Mouse (Mus musculus) frontal cortex, postnatal 14 days (tissue): ENCODE measurements around the gene Pld4.

ENCODE experiments used
- DNase-seq, 2 experiments: peaks; one replicate each; pipeline ENCODE4 v3.0.0; 2022; ENCODE audit warnings: low spot score in 2 of 2

The Pld4 gene

GRCm38 (mm10) chr12:112766586-112766985 lies 6.1 kb downstream of the Pld4 start:
- DNase-seq: no peak

- DNase-seq: no peak
These were observed 6.8 kb downstream of the Pld4 start for GRCm38 (mm10) chr12:112767036-112767890.

- no peak for DNase-seq
These were observed 7.7 kb downstream of the Pld4 start for GRCm38 (mm10) chr12:112768166-112768565.

GRCm38 (mm10) chr12:112769031-112769430 lies 8.6 kb downstream of the Pld4 start:
- DNase-seq: peak in 1 of 2 experiments; percentile 6

GRCm38 (mm10) chr12:112769751-112770150 lies 9.3 kb downstream of the Pld4 start:
- DNase-seq: no peak

GRCm38 (mm10) chr12:112770396-112770795 lies 9.9 kb downstream of the Pld4 start:
- no peak for DNase-seq

GRCm38 (mm10) chr12:112772306-112772705 lies 11.9 kb downstream of the Pld4 start:
- DNase-seq: no peak

GRCm38 (mm10) chr12:112773366-112773765 lies 12.9 kb downstream of the Pld4 start:
- no peak for DNase-seq

- DNase-seq: no peak
These were observed 13.6 kb downstream of the Pld4 start for GRCm38 (mm10) chr12:112774026-112774425.

- no peak for DNase-seq
These were observed 14.0 kb downstream of the Pld4 start for GRCm38 (mm10) chr12:112774481-112774880.

GRCm38 (mm10) chr12:112791026-112791425 lies 30.6 kb downstream of the Pld4 start:
- no peak for DNase-seq

GRCm38 (mm10) chr12:112793601-112794355 lies 33.3 kb downstream of the Pld4 start:
- no peak for DNase-seq

GRCm38 (mm10) chr12:112794356-112794816 lies 33.9 kb downstream of the Pld4 start:
- no peak for DNase-seq

- no peak for DNase-seq
These were observed 34.5 kb downstream of the Pld4 start for GRCm38 (mm10) chr12:112794998-112795397.

GRCm38 (mm10) chr12:112795466-112796104 lies 35.1 kb downstream of the Pld4 start:
- DNase-seq: no peak

GRCm38 (mm10) chr12:112796551-112797510 lies 36.4 kb downstream of the Pld4 start:
- no peak for DNase-seq

GRCm38 (mm10) chr12:112797672-112798331 lies 37.3 kb downstream of the Pld4 start:
- DNase-seq: peak in 1 of 2 experiments; percentile 52

- no peak for DNase-seq
These were observed 37.9 kb downstream of the Pld4 start for GRCm38 (mm10) chr12:112798332-112798681.

- no peak for DNase-seq
These were observed 38.3 kb downstream of the Pld4 start for GRCm38 (mm10) chr12:112798716-112799115.

GRCm38 (mm10) chr12:112799237-112799970 lies 38.9 kb downstream of the Pld4 start:
- no peak for DNase-seq
